Mouse (Mus musculus) small intestine, adult 2 months (tissue): Measurements from ENCODE around the gene Tnfrsf9.

Experiments used
- CTCF ChIP-seq: fragments of 200-500 bp; IDR thresholded peaks from 2 replicates; pipeline ENCODE4 v1.5.1; 2012; ENCODE audit warnings: low read depth, mild to moderate bottlenecking, control low read depth, inconsistent platforms, low read length, moderate library complexity, mixed read lengths; ENCODE audit not compliant: insufficient replicate concordance, insufficient read length; ENCODE audit errors: extremely low read depth
- POLR2A ChIP-seq: fragments of 200-500 bp; IDR thresholded peaks from 2 replicates; pipeline ENCODE4 v1.6.1; 2012; ENCODE audit warnings: low read depth, mild to moderate bottlenecking, control low read depth, inconsistent platforms, low read length, moderate library complexity

DNA sequence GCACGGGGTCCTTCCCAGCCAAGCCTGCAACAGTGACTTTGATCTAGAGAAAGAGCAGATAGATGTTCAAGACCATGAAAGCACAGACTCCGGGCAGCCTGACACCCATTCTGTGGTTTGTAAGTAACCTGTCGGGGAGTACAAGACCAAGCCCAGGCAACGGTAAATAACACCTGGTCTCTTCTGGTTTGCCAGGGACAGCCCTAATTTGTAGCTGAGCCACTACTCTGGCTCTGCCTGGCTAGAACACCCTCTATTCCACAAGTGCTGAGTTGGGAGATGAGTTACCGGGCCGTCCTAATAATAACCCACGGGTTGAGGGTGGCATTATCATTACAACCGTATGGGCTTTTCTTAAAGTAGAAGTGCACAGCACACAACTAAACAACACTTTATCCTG lies 7.3 kb upstream of the Tnfrsf9 start:
- no peak for TF ChIP-seq CTCF
- no peak for TF ChIP-seq POLR2A
